ENCODE assay signal across 20 mouse cellular contexts in the genomic region with DNA sequence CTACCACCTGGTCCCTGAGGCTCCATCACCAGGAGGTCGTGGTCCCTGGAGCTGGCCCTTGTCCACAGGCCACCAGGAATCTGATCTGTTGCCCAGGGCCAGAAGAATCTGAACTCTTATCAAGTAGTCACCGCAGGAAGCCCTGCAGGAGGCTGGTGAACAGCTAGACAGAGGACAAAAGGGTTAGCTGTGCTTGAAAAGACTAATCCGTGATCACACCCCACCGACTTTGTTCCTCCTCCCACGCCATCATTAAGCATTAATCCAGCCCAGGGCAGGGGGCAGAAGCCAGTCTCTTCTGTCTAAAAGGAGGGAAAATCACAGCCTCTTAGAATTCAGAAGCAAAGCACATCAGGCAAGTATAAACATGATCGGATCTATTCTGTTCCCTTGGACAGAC.
DNase-seq lines count a peak whose midpoint lies in the region; ATAC-seq and TF ChIP-seq lines count a peak whose summit lies in the region.
"Had no signal": no experiment of that assay in that cellular context is flagged by ENCODE, and none has a peak within 500 bp of the region (broad histone marks: within the 10 kb centered on the region; RNA-seq: fewer than 3 reads in every experiment).

No protein-coding gene starts in this region.

- no peak for ATAC-seq in forebrain, embryonic 11.5 days (replicated peaks; ENCODE audit: low FRiP score)
- ATAC-seq: activated CD4-positive, CD25-positive, alpha-beta regulatory T cell, adult 4 months; forebrain, embryonic 13.5 days; forebrain, postnatal 0 days; hindbrain, embryonic 16.5 days; inflammation-experienced regulatory T-cells, adult 6 months had no signal

- in situ Hi-C loops in ES-E14 (cut with MboI; ENCODE audit: low sequenced_read_pairs in 2 of 2, unreplicated experiment in 2 of 2): no loop called here

- H3K36me3 ChIP-seq in forebrain, embryonic 10.5 days (replicated peaks): no peaks in the 10 kb centered on the region
- no peaks in the 10 kb centered on the region for H3K36me3 ChIP-seq in forebrain, embryonic 11.5 days (ENCODE audit: control insufficient read depth, insufficient read depth, low read length)
- no peaks in the 10 kb centered on the region for H3K36me3 ChIP-seq in ES-E14 (ENCODE audit: control insufficient read depth, insufficient read depth, low read length, poor library complexity, severe bottlenecking)
- H3K36me3 ChIP-seq: embryonic facial prominence, embryonic 12.5 days; heart, embryonic 13.5 days had no signal

- no peak overlapping the region for H3K4me3 ChIP-seq in forebrain, embryonic 10.5 days
- H3K4me3 ChIP-seq in forebrain, embryonic 11.5 days (ENCODE audit: low read depth, low read length): no peak overlapping the region
- no peak overlapping the region for H3K4me3 ChIP-seq in ES-E14 (ENCODE audit: insufficient read depth in 1 of 2, low read depth in 1 of 2, low read length in 2 of 2, poor library complexity in 1 of 2, severe bottlenecking in 1 of 2)
- H3K4me3 ChIP-seq: embryonic facial prominence, embryonic 12.5 days; forebrain, embryonic 13.5 days; heart, embryonic 13.5 days had no signal

- no peak overlapping the region for H3K9ac ChIP-seq in forebrain, embryonic 11.5 days (ENCODE audit: low read length)
- H3K9ac ChIP-seq in ES-E14 (ENCODE audit: insufficient read depth, low read depth, low read length, poor library complexity, severe bottlenecking): no peak overlapping the region
- H3K9ac ChIP-seq: embryonic facial prominence, embryonic 12.5 days; forebrain, embryonic 13.5 days; forebrain, postnatal 0 days; heart, embryonic 13.5 days had no signal

- H3K27ac ChIP-seq in forebrain, embryonic 10.5 days: no peak overlapping the region
- no peak overlapping the region for H3K27ac ChIP-seq in forebrain, embryonic 11.5 days (ENCODE audit: low read depth, low read length)
- no peak overlapping the region for H3K27ac ChIP-seq in ES-E14 (ENCODE audit: insufficient read depth, low read depth, low read length, poor library complexity, severe bottlenecking)
- H3K27ac ChIP-seq: embryonic facial prominence, embryonic 12.5 days; forebrain, embryonic 13.5 days; heart, embryonic 13.5 days had no signal

- H3K4me2 ChIP-seq in forebrain, embryonic 11.5 days (ENCODE audit: low read depth, low read length, severe bottlenecking): no peak overlapping the region
- H3K4me2 ChIP-seq: embryonic facial prominence, embryonic 12.5 days; forebrain, embryonic 13.5 days; heart, embryonic 13.5 days had no signal

- H3K27me3 ChIP-seq in forebrain, embryonic 10.5 days (ENCODE audit: poor library complexity, severe bottlenecking): peaks cover 100% of the 10 kb centered on the region
- peaks cover 70% of the 10 kb centered on the region for H3K27me3 ChIP-seq in forebrain, embryonic 11.5 days (ENCODE audit: control insufficient read depth, insufficient read depth, low read length)

- no peaks in the 10 kb centered on the region for H3K9me3 ChIP-seq in forebrain, embryonic 10.5 days
- no peaks in the 10 kb centered on the region for H3K9me3 ChIP-seq in forebrain, embryonic 11.5 days (ENCODE audit: control insufficient read depth, low read length)
- no peaks in the 10 kb centered on the region for H3K9me3 ChIP-seq in ES-E14 (ENCODE audit: control insufficient read depth, insufficient read depth, low read depth, low read length)
- H3K9me3 ChIP-seq: embryonic facial prominence, embryonic 12.5 days; forebrain, embryonic 13.5 days; heart, embryonic 13.5 days had no signal

- peak; percentile 27 for DNase-seq in forebrain, embryonic 10.5 days (ENCODE audit: extremely low spot score, low spot score)
- DNase-seq in forebrain, embryonic 11.5 days (ENCODE audit: low spot score): no peak
- DNase-seq in kidney, postnatal 10 days: peak; percentile 12
- no peak for DNase-seq in kidney, adult 18-20 months
- peak; percentile 35 for DNase-seq in ES-E14 (ENCODE audit: low read depth, low spot score)
- DNase-seq in retina, embryonic 14.5 days (ENCODE audit: low spot score): peak; percentile 35
- no peak for DNase-seq in cerebellum, postnatal 14 days
- DNase-seq in ovary, postnatal 10 days (ENCODE audit: low spot score): no peak
- DNase-seq: adrenal gland, postnatal 14 days; cerebellum, adult 11-12 months; cerebellum, adult 9-11 months; forebrain, postnatal 0 days; gastrocnemius, postnatal 14 days; heart, postnatal 36 days had no signal

- peaks cover 23% of the 10 kb centered on the region for H3K4me1 ChIP-seq in forebrain, embryonic 10.5 days
- 0 out of 2 replicates have a peak, but pooled peaks cover 4% of the 10 kb centered on the region for H3K4me1 ChIP-seq in forebrain, embryonic 11.5 days (replicated peaks; ENCODE audit: control insufficient read depth, insufficient read depth, low read length)
- H3K4me1 ChIP-seq in ES-E14 (ENCODE audit: control insufficient read depth in 2 of 2, insufficient read depth in 2 of 2, low read length in 2 of 2, poor library complexity in 1 of 2): peaks cover 0 to 15% of the 10 kb centered on the region in 2 experiments; a peak in 2 of 4 replicates
- H3K4me1 ChIP-seq: embryonic facial prominence, embryonic 12.5 days; forebrain, embryonic 13.5 days; heart, embryonic 13.5 days had no signal

- 2% methylated on average over 6 of the region's 6 CpGs for WGBS in forebrain, embryonic 10.5 days
- 2% methylated on average over 6 of the region's 6 CpGs for WGBS in forebrain, embryonic 11.5 days

TF ChIP-seq in ES-E14, 5 proteins besides CTCF, POLR2A, EP300 and RAD21:
- TF ChIP-seq MAFK (IDR thresholded peaks at IDR 0.05; ENCODE audit: insufficient read depth, low read depth, low read length): no peak
- no peak for TF ChIP-seq CHD2 (IDR thresholded peaks at IDR 0.05; ENCODE audit: low read depth, low read length)
- TF ChIP-seq ZC3H11A (IDR thresholded peaks at IDR 0.05; ENCODE audit: borderline replicate concordance, low read depth, low read length): no peak

Comparison
In these comparisons a context has a peak if more than half of its experiments do, and no peak if none do; other contexts are left out.
1. DNase-seq: peak in forebrain, embryonic 10.5 days (single experiment), kidney, postnatal 10 days (single experiment), ES-E14 (single experiment) and retina, embryonic 14.5 days (single experiment); none in forebrain, embryonic 11.5 days (single experiment), kidney, adult 18-20 months (single experiment), cerebellum, postnatal 14 days (0 of 2) and ovary, postnatal 10 days (single experiment).